Mouse (Mus musculus): ENCODE data around the gene Satb2. TPM values are rescaled to one million over a fixed set of nuclear protein-coding genes. Genes with fewer than 3 reads are reported as not detected.
"Not testable (repeated sequence)": the region's sequence is repeated elsewhere in the genome, so short reads cannot be mapped to it uniquely, and the experiment has no call there.

Satb2 gene
- polyA plus RNA-seq, 1 experiment from 2014 or later, result 2.0 TPM

GRCm38 (mm10) chr1:56822025-56822424, 156.4 kb downstream of the Satb2 start:
- WGBS, result 93% methylated on average over 3 of the region's 3 CpGs
- Histone ChIP-seq H3K4me2 (replicated peaks; ENCODE audit: low read depth, low read length) (no peak overlapping the region), H3K9me3 (ENCODE audit: control insufficient read depth, low read length) (no peaks in the 10 kb centered on the region), H3K27me3 (ENCODE audit: control insufficient read depth, insufficient read depth, low read length) (no peaks in the 10 kb centered on the region), H3K9ac (ENCODE audit: low read depth, low read length) (no peak overlapping the region), H3K36me3 (ENCODE audit: control insufficient read depth, insufficient read depth, low read length) (no peaks in the 10 kb centered on the region), H3K4me3 (ENCODE audit: low read depth, low read length) (no peak overlapping the region), H3K4me1 (replicated peaks; ENCODE audit: control insufficient read depth, insufficient read depth, low read length) (no peaks in the 10 kb centered on the region), H3K27ac (ENCODE audit: low read depth, low read length) (no peak overlapping the region)
- no peak for DNase-seq (ENCODE audit: low spot score)
- no peak for ATAC-seq (ENCODE audit: low FRiP score)

DNA sequence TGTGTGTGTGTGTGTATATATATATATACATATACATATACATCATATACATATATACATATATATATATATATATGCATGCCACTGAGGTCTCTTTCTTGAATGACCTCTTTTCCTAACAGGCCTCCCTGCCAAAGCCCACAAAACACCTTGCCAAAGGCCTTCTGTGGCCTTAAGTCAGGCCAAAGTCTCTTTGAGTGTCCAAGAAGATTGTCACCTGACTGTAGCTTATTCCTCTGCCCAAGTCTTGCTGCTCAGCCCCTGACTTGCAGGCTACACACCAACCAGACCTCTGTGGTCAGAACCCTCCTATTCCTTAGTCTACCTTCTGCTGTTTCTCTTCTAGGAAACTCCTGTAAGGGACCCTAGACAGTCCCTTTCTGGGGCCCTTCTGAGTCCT, 164.9 kb downstream of the Satb2 start:
- Histone ChIP-seq H3K27ac (ENCODE audit: low read depth, low read length) (no peak overlapping the region), H3K9me3 (ENCODE audit: control insufficient read depth, low read length) (no peaks in the 10 kb centered on the region), H3K4me3 (ENCODE audit: low read depth, low read length) (no peak overlapping the region), H3K4me1 (replicated peaks; ENCODE audit: control insufficient read depth, insufficient read depth, low read length) (no peaks in the 10 kb centered on the region), H3K27me3 (ENCODE audit: control insufficient read depth, insufficient read depth, low read length) (no peaks in the 10 kb centered on the region), H3K36me3 (ENCODE audit: control insufficient read depth, insufficient read depth, low read length) (no peaks in the 10 kb centered on the region), H3K4me2 (replicated peaks; ENCODE audit: low read depth, low read length) (no peak overlapping the region), H3K9ac (ENCODE audit: low read depth, low read length) (no peak overlapping the region)
- ATAC-seq (ENCODE audit: low FRiP score) (no peak), DNase-seq (ENCODE audit: low spot score) (no peak)

GRCm38 (mm10) chr1:56812961-56813360, 165.5 kb downstream of the Satb2 start:
- H3K9ac ChIP-seq (ENCODE audit: low read depth, low read length), result no peak overlapping the region
- H3K9me3 ChIP-seq (ENCODE audit: control insufficient read depth, low read length), result no peaks in the 10 kb centered on the region
- no peak overlapping the region for H3K27ac ChIP-seq (ENCODE audit: low read depth, low read length)
- DNase-seq (ENCODE audit: low spot score) (no peak), ATAC-seq (ENCODE audit: low FRiP score) (no peak)
- no peaks in the 10 kb centered on the region for H3K36me3 ChIP-seq (ENCODE audit: control insufficient read depth, insufficient read depth, low read length)
- H3K4me3 ChIP-seq (ENCODE audit: low read depth, low read length), result no peak overlapping the region
- 86% methylated on average over 4 of the region's 4 CpGs for WGBS
- H3K27me3 ChIP-seq (ENCODE audit: control insufficient read depth, insufficient read depth, low read length), result no peaks in the 10 kb centered on the region
- H3K4me2 ChIP-seq (replicated peaks; ENCODE audit: low read depth, low read length), result no peak overlapping the region
- no peaks in the 10 kb centered on the region for H3K4me1 ChIP-seq (replicated peaks; ENCODE audit: control insufficient read depth, insufficient read depth, low read length)

DNA sequence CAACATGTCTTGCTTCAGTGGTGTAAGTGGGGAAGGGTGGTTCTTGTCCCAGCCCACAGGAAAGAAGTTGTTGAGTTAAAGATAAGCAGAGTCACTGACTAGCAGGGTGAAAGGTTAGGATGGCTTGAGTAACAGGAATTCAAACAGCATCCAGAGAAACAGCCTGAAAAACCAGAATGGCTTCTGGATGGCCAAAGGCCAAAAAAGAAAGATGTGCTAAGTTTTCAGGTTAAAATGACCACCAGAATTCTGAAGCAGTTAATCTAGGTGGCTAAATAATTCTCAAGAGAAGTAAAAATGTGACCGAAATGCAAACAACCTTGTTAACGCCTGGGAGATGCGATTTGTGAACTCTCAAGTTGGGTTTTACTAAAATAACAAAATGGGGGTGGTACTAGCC, 167.0 kb downstream of the Satb2 start:
- no peak overlapping the region for H3K4me2 ChIP-seq (replicated peaks; ENCODE audit: low read depth, low read length)
- no peaks in the 10 kb centered on the region for H3K9me3 ChIP-seq (ENCODE audit: control insufficient read depth, low read length)

DNA sequence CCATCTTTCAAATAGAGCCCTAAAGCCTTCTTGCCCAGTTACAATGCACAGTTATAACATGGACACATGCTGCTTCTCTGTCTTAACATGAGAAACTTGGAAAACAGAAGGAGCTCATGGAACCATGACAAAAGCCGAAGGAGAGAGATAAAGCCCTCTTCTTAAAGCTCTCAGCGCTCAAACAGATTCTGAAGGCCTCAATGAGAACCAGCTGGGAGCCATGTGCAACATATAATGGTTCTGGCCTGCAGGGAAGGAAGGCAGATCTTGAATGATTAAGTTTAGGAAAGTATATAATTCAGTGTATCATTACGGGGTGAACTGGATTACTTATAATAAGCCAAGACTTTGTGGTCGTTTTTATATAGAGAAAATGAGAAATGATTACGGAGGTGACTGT, 172.4 kb downstream of the Satb2 start:
- H3K9me3 ChIP-seq (ENCODE audit: control insufficient read depth, low read length), result no peaks in the 10 kb centered on the region
- H3K9ac ChIP-seq (ENCODE audit: low read depth, low read length), result no peak overlapping the region
- ATAC-seq (ENCODE audit: low FRiP score) (no peak), DNase-seq (ENCODE audit: low spot score) (no peak)
- H3K27me3 ChIP-seq (ENCODE audit: control insufficient read depth, insufficient read depth, low read length), result no peaks in the 10 kb centered on the region
- no peak overlapping the region for H3K4me2 ChIP-seq (replicated peaks; ENCODE audit: low read depth, low read length)
- WGBS, result 83% methylated on average over 5 of the region's 5 CpGs
- no peaks in the 10 kb centered on the region for H3K36me3 ChIP-seq (ENCODE audit: control insufficient read depth, insufficient read depth, low read length)
- H3K4me3 ChIP-seq (ENCODE audit: low read depth, low read length), result no peak overlapping the region
- no peak overlapping the region for H3K27ac ChIP-seq (ENCODE audit: low read depth, low read length)
- no peaks in the 10 kb centered on the region for H3K4me1 ChIP-seq (replicated peaks; ENCODE audit: control insufficient read depth, insufficient read depth, low read length)

More for the DNA sequence above, 167.0 kb downstream of the Satb2 start:
- DNase-seq (ENCODE audit: low spot score) (no peak), ATAC-seq (ENCODE audit: low FRiP score) (no peak)
- no peaks in the 10 kb centered on the region for H3K4me1 ChIP-seq (replicated peaks; ENCODE audit: control insufficient read depth, insufficient read depth, low read length)
- no peak overlapping the region for H3K27ac ChIP-seq (ENCODE audit: low read depth, low read length)
- 92% methylated on average over 3 of the region's 3 CpGs for WGBS
- no peaks in the 10 kb centered on the region for H3K27me3 ChIP-seq (ENCODE audit: control insufficient read depth, insufficient read depth, low read length)
- H3K36me3 ChIP-seq (ENCODE audit: control insufficient read depth, insufficient read depth, low read length), result no peaks in the 10 kb centered on the region
- no peak overlapping the region for H3K4me3 ChIP-seq (ENCODE audit: low read depth, low read length)
- H3K9ac ChIP-seq (ENCODE audit: low read depth, low read length), result no peak overlapping the region

GRCm38 (mm10) chr1:56800611-56801010, 177.8 kb downstream of the Satb2 start:
- WGBS, result 87% methylated on average over 7 of the region's 7 CpGs
- DNase-seq (ENCODE audit: low spot score), result no peak
- no peak overlapping the region for H3K4me2 ChIP-seq (replicated peaks; ENCODE audit: low read depth, low read length)

GRCm38 (mm10) chr1:56795016-56795608, 183.3 kb downstream of the Satb2 start:
- no peaks in the 10 kb centered on the region for H3K4me1 ChIP-seq (replicated peaks; ENCODE audit: control insufficient read depth, insufficient read depth, low read length)
- 85% methylated on average over 19 of the region's 19 CpGs for WGBS
- H3K27me3 ChIP-seq (ENCODE audit: control insufficient read depth, insufficient read depth, low read length), result no peaks in the 10 kb centered on the region
- H3K4me2 ChIP-seq (replicated peaks; ENCODE audit: low read depth, low read length), result no peak overlapping the region
- no peaks in the 10 kb centered on the region for H3K36me3 ChIP-seq (ENCODE audit: control insufficient read depth, insufficient read depth, low read length)
- no peaks in the 10 kb centered on the region for H3K9me3 ChIP-seq (ENCODE audit: control insufficient read depth, low read length)
- H3K27ac ChIP-seq (ENCODE audit: low read depth, low read length), result no peak overlapping the region
- H3K9ac ChIP-seq (ENCODE audit: low read depth, low read length), result no peak overlapping the region
- DNase-seq (ENCODE audit: low spot score) (no peak), ATAC-seq (ENCODE audit: low FRiP score) (no peak)
- no peak overlapping the region for H3K4me3 ChIP-seq (ENCODE audit: low read depth, low read length)

More at GRCm38 (mm10) chr1:56800611-56801010, 177.8 kb downstream of the Satb2 start:
- no peaks in the 10 kb centered on the region for H3K36me3 ChIP-seq (ENCODE audit: control insufficient read depth, insufficient read depth, low read length)
- H3K27ac ChIP-seq (ENCODE audit: low read depth, low read length), result no peak overlapping the region
- H3K9ac ChIP-seq (ENCODE audit: low read depth, low read length), result no peak overlapping the region
- no peak for ATAC-seq (ENCODE audit: low FRiP score)
- no peaks in the 10 kb centered on the region for H3K9me3 ChIP-seq (ENCODE audit: control insufficient read depth, low read length)
- H3K4me1 ChIP-seq (replicated peaks; ENCODE audit: control insufficient read depth, insufficient read depth, low read length), result no peaks in the 10 kb centered on the region
- H3K4me3 ChIP-seq (ENCODE audit: low read depth, low read length), result no peak overlapping the region
- no peaks in the 10 kb centered on the region for H3K27me3 ChIP-seq (ENCODE audit: control insufficient read depth, insufficient read depth, low read length)

- H3K4me3 ChIP-seq (ENCODE audit: low read depth, low read length), result no peak overlapping the region
- ATAC-seq (ENCODE audit: low FRiP score) (no peak), DNase-seq (ENCODE audit: low spot score) (no peak)
- H3K27me3 ChIP-seq (ENCODE audit: control insufficient read depth, insufficient read depth, low read length), result no peaks in the 10 kb centered on the region
- WGBS, result 87% methylated on average over 2 of the region's 2 CpGs
- no peak overlapping the region for H3K4me2 ChIP-seq (replicated peaks; ENCODE audit: low read depth, low read length)
- H3K36me3 ChIP-seq (ENCODE audit: control insufficient read depth, insufficient read depth, low read length), result no peaks in the 10 kb centered on the region
- no peak overlapping the region for H3K9ac ChIP-seq (ENCODE audit: low read depth, low read length)
- H3K9me3 ChIP-seq (ENCODE audit: control insufficient read depth, low read length), result no peaks in the 10 kb centered on the region
- H3K4me1 ChIP-seq (replicated peaks; ENCODE audit: control insufficient read depth, insufficient read depth, low read length), result no peaks in the 10 kb centered on the region
- H3K27ac ChIP-seq (ENCODE audit: low read depth, low read length), result no peak overlapping the region
Measured at GRCm38 (mm10) chr1:56789641-56790040, 188.8 kb downstream of the Satb2 start.

DNA sequence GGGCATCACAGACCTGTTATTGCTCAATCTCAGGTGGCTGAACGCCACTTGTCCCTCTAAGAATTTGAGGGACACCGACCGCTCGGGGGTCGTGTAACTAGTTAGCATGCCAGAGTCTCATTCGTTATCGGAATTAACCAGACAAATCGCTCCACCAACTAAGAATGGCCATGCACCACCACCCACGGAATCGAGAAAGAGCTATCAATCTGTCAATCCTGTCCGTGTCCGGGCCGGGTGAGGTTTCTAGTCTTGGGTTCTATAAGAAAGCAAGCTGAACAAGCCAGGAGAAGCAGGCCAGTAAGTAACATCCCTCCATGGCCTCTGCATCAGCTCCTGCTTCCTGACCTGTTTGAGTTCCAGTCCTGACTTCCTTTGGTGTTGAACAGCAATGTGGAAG, 196.3 kb downstream of the Satb2 start:
- not testable (repeated sequence) for DNase-seq (ENCODE audit: low spot score); ATAC-seq (ENCODE audit: low FRiP score); H3K9ac ChIP-seq (ENCODE audit: low read depth, low read length); H3K27ac ChIP-seq (ENCODE audit: low read depth, low read length); H3K4me2 ChIP-seq (replicated peaks; ENCODE audit: low read depth, low read length); H3K4me1 ChIP-seq (replicated peaks; ENCODE audit: control insufficient read depth, insufficient read depth, low read length); H3K4me3 ChIP-seq (ENCODE audit: low read depth, low read length); H3K27me3 ChIP-seq (ENCODE audit: control insufficient read depth, insufficient read depth, low read length); H3K9me3 ChIP-seq (ENCODE audit: control insufficient read depth, low read length); H3K36me3 ChIP-seq (ENCODE audit: control insufficient read depth, insufficient read depth, low read length)
- WGBS, result 89% methylated on average over 13 of the region's 13 CpGs

Data from hindbrain, embryonic 11.5 days (tissue).